Mouse (Mus musculus) ES-E14 (cell line): Measurements from ENCODE around the gene Xrcc3. TPM values are rescaled to one million over a fixed set of nuclear protein-coding genes. Genes with fewer than 3 reads are reported as not detected.
A peak's percentile ranks its signal among the peaks of the same experiment; 100 is the strongest.

Experiments
- DNase-seq: peaks from one replicate; pipeline ENCODE4 v3.0.0-alpha.2; 2013; ENCODE audit warnings: low read depth, low spot score
- H3K27ac ChIP-seq: 2 replicates; pipeline ENCODE4 v1.5.1; 2012; ENCODE audit warnings: low read depth, mild to moderate bottlenecking, low read length, moderate library complexity, mixed read lengths; ENCODE audit not compliant: poor library complexity, insufficient read depth, severe bottlenecking
- H3K36me3 ChIP-seq: 2 replicates; pipeline ENCODE4 v1.6.1; 2012; ENCODE audit warnings: mild to moderate bottlenecking, low read length, moderate library complexity, mixed read lengths; ENCODE audit not compliant: control insufficient read depth, poor library complexity, insufficient read depth, severe bottlenecking
- H3K4me1 ChIP-seq, 2 experiments: fragments of 150-350 bp in 1 of 2; sonication (generic) in 1 of 2; 2 replicates each; pipeline ENCODE4 v1.6.1; 2012; ENCODE audit warnings: low read length in 2 of 2, mild to moderate bottlenecking in 1 of 2, mixed read lengths in 1 of 2; ENCODE audit not compliant: control insufficient read depth in 2 of 2, insufficient read depth in 2 of 2, poor library complexity in 1 of 2
- H3K4me3 ChIP-seq, 2 experiments: fragments of 150-350 bp in 1 of 2; sonication (generic) in 1 of 2; 2 replicates each; pipeline ENCODE4 v1.5.1; 2012; ENCODE audit warnings: low read length in 2 of 2, low read depth in 1 of 2, mild to moderate bottlenecking in 1 of 2, mixed read lengths in 1 of 2; ENCODE audit not compliant: insufficient read depth in 1 of 2, poor library complexity in 1 of 2, severe bottlenecking in 1 of 2
- H3K9ac ChIP-seq: 2 replicates; pipeline ENCODE4 v1.6.1; 2012; ENCODE audit warnings: low read depth, mild to moderate bottlenecking, low read length, mixed read lengths; ENCODE audit not compliant: poor library complexity, insufficient read depth, severe bottlenecking
- H3K9me3 ChIP-seq: fragments of 150-350 bp; sonication (generic); 2 replicates; pipeline ENCODE4 v1.6.1; 2012; ENCODE audit warnings: low read depth, mild to moderate bottlenecking, low read length; ENCODE audit not compliant: control insufficient read depth, insufficient read depth
- CHD2 ChIP-seq: IDR thresholded peaks from 2 replicates; pipeline ENCODE4 v1.6.1; 2014; ENCODE audit warnings: mild to moderate bottlenecking, low read depth, low read length, inconsistent platforms
- HCFC1 ChIP-seq: IDR thresholded peaks from 2 replicates; pipeline ENCODE4 v1.6.1; 2012; ENCODE audit warnings: low read length, inconsistent platforms, borderline replicate concordance; ENCODE audit not compliant: insufficient read depth
- MAFK ChIP-seq: IDR thresholded peaks from 2 replicates; pipeline ENCODE4 v1.6.1; 2014; ENCODE audit warnings: mild to moderate bottlenecking, low read depth, low read length, inconsistent platforms; ENCODE audit not compliant: insufficient read depth
- ZC3H11A ChIP-seq: IDR thresholded peaks from 2 replicates; pipeline ENCODE4 v1.6.1; 2012; ENCODE audit warnings: low read depth, mild to moderate bottlenecking, inconsistent platforms, low read length, borderline replicate concordance
- ZNF384 ChIP-seq: IDR thresholded peaks from 2 replicates; pipeline ENCODE4 v1.6.1; 2012; ENCODE audit warnings: low read depth, low read length, inconsistent platforms
- in situ Hi-C, 2 experiments: fragments of 600-800 bp; cut with MboI; formaldehyde crosslinking; loops; one replicate each; pipeline ENCODE4 v1.15.1; 2025; ENCODE audit warnings: low sequenced_read_pairs in 2 of 2, inconsistent platforms in 1 of 2; ENCODE audit not compliant: unreplicated experiment in 2 of 2
- total RNA-seq: library from RNA; depleted of rRNA; stranded (reverse); fragments of 300-350 nt; gene quantifications from 2 replicates; pipeline ENCODE4 v1.2.3, GENCODE M21; 2012

Gene Xrcc3
- total RNA-seq, 1 experiment, result 21.8 TPM

- H3K4me3 ChIP-seq, result no peak overlapping the region
- H3K9me3 ChIP-seq, result no peaks in the 10 kb centered on the region
- peak; percentile 25 for DNase-seq
- H3K27ac ChIP-seq, result no peak overlapping the region
- no peaks in the 10 kb centered on the region for H3K36me3 ChIP-seq
- TF ChIP-seq CHD2, result no peak
- no peak for TF ChIP-seq ZC3H11A
- no peak for TF ChIP-seq MAFK
- no peak for TF ChIP-seq HCFC1
- no peak for TF ChIP-seq ZNF384
- H3K4me1 ChIP-seq, result no peaks in the 10 kb centered on the region
- in situ Hi-C loops, result no loop called here
- no peak overlapping the region for H3K9ac ChIP-seq
Observed at GRCm38 (mm10) chr12:111851235-111851634, 37.6 kb upstream of the Xrcc3 start.

- H3K4me1 ChIP-seq, result no peaks in the 10 kb centered on the region
- H3K9ac ChIP-seq, result no peak overlapping the region
- in situ Hi-C loops, result no loop called here
- no peaks in the 10 kb centered on the region for H3K36me3 ChIP-seq
- no peaks in the 10 kb centered on the region for H3K9me3 ChIP-seq
- TF ChIP-seq ZC3H11A (no peak), CHD2 (no peak), MAFK (no peak), HCFC1 (no peak), ZNF384 (no peak)
- no peak for DNase-seq
- no peak overlapping the region for H3K27ac ChIP-seq
- H3K4me3 ChIP-seq, result no peak overlapping the region
Observed at GRCm38 (mm10) chr12:111848300-111848798, 34.7 kb upstream of the Xrcc3 start.

GRCm38 (mm10) chr12:111846815-111847214 lies 33.1 kb upstream of the Xrcc3 start:
- H3K36me3 ChIP-seq, result no peaks in the 10 kb centered on the region
- no peak overlapping the region for H3K4me3 ChIP-seq
- no peak overlapping the region for H3K9ac ChIP-seq
- H3K27ac ChIP-seq, result no peak overlapping the region
- DNase-seq, result no peak
- in situ Hi-C loops, result no loop called here
- H3K9me3 ChIP-seq, result no peaks in the 10 kb centered on the region
- no peaks in the 10 kb centered on the region for H3K4me1 ChIP-seq
- TF ChIP-seq ZC3H11A (no peak), MAFK (no peak), CHD2 (no peak), ZNF384 (no peak), HCFC1 (no peak)

GRCm38 (mm10) chr12:111845953-111846352 lies 32.3 kb upstream of the Xrcc3 start:
- DNase-seq, result no peak
- Histone ChIP-seq H3K27ac (no peak overlapping the region), H3K4me1 (no peaks in the 10 kb centered on the region), H3K4me3 (no peak overlapping the region), H3K9me3 (no peaks in the 10 kb centered on the region), H3K36me3 (no peaks in the 10 kb centered on the region), H3K9ac (no peak overlapping the region)
- no peak for TF ChIP-seq ZC3H11A
- TF ChIP-seq ZNF384, result no peak
- TF ChIP-seq HCFC1, result no peak
- TF ChIP-seq CHD2, result no peak
- TF ChIP-seq MAFK, result no peak
- in situ Hi-C loops, result no loop called here

GRCm38 (mm10) chr12:111843470-111843869 lies 29.8 kb upstream of the Xrcc3 start:
- H3K9me3 ChIP-seq, result no peaks in the 10 kb centered on the region
- in situ Hi-C loops, result no loop called here
- H3K27ac ChIP-seq, result no peak overlapping the region
- H3K4me3 ChIP-seq, result no peak overlapping the region
- no peak overlapping the region for H3K9ac ChIP-seq
- no peaks in the 10 kb centered on the region for H3K4me1 ChIP-seq
- no peak for DNase-seq
- H3K36me3 ChIP-seq, result no peaks in the 10 kb centered on the region
- TF ChIP-seq ZNF384, result no peak
- no peak for TF ChIP-seq MAFK
- no peak for TF ChIP-seq HCFC1
- TF ChIP-seq ZC3H11A, result no peak
- TF ChIP-seq CHD2, result no peak
